Mouse (Mus musculus) frontal cortex, adult 2 months (tissue): ENCODE results near the gene Tmem106a. TPM values are rescaled to one million over a fixed set of nuclear protein-coding genes. Genes with fewer than 3 reads are reported as not detected.
"Not testable (repeated sequence)": the region's sequence is repeated elsewhere in the genome, so short reads cannot be mapped to it uniquely, and the experiment has no call there.

Experiments
- DNase-seq, 2 experiments: peaks; one replicate each; pipeline ENCODE4 v3.0.0; 2022; ENCODE audit warnings: low spot score in 1 of 2; ENCODE audit errors: extremely low spot score in 1 of 2
- polyA plus RNA-seq: library from polyadenylated mRNA; depleted of rRNA; stranded (reverse); fragments of >200 nt; gene quantifications from 2 replicates; pipeline ENCODE4 v1.2.3, GENCODE M21; 2012; rRNA removed

Tmem106a gene
- polyA plus RNA-seq, result 4.2 and 4.8 TPM in 2 replicates

- peak in 1 of 2 experiments; percentile 16 for DNase-seq
Measured at GRCm38 (mm10) chr11:101582054-101583035, at the start of gene Tmem106a. TSS of gene Tmem106a (plus strand) at chr11:101582242.

GRCm38 (mm10) chr11:101543533-101543932 lies 38.5 kb upstream of the Tmem106a start:
- peak in 1 of 2 experiments; percentile 18 for DNase-seq

DNA sequence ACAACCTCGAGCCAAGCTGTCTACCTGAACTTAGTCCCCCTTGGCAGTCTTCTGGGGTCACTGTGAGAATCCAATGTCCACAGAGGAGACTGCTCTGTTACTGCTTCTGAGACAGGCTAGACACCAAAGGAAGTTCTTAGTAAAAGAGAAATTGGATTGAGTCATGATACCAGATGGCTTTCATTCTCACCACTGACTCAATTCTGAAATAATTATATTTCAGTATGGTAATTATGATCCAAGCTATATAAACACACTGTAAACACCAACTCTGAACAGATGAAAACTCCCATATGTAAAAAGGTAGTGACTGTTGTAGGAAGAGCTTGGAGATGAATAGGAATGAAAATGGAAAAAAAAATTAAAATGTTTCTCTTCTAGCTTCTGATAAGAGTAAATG lies 37.9 kb upstream of the Tmem106a start:
- peak in 1 of 2 experiments; percentile 75 for DNase-seq

DNA sequence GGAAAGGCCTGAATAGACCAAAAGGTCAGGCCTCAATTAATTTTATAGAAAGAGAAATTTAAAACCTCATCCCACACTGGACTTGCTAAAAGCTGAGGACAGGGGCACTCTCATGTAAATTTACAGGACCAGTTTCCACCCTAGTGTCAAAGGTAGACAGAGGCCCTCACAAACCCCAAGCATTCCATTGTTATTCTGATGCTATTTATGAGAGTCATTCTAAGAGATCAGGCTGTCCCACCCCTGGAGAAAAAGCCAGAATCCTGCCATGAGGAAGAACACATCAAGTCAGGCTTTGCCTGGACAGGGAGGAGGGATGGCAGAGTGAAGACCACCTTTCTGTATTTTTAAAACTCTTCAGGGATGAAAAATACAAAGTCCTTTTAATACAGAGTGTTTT lies 33.5 kb upstream of the Tmem106a start:
- DNase-seq, result no peak

- DNase-seq, result peak; percentile 90 to 93
Measured at GRCm38 (mm10) chr11:101551751-101552475, 30.1 kb upstream of the Tmem106a start, which contains the start of the genes Brca1 and Nbr1. TSS of gene Brca1 (minus strand) at chr11:101551955. TSS of gene Nbr1 (plus strand) at chr11:101552149.

DNA sequence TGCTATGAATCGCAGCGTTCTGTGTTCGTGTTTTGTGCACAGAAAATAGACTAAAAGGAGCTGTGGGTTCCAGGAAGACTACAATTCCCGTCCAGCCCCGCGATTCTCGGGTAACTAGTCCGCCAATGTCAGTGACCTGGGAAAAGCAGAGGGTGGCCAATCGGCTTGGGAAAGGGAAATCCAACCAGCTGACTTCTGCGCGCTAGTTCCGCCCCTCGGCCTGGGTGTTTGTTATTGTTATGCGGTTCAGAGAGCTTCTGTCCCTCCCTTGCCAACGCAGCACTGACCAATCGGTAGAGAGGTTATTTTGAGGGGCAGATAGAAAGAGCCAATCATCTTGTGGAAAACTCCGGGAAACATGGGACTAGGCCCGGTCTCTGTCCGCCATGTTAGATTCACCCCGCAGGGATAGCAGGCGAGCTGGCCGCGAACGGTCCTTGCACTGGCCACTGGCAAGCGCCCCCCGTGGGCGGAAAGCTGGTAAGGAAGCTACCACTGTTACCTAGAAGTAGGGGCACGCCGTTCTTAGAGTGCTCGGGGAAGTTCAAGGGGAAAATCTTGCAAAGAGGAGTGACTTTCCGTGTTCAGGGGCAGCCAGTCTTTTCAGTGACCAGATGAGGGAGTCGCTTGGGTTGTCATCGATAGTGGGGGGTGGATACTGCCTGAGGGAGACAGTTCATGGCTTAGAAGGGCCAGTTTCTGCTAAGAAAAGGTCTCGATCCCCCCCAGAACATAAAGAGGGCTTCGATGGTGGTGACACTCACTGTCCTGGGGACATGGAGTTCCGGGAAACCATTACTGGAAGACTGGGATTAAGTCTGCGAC lies 29.4 kb upstream of the Tmem106a start:
- DNase-seq, result peak; percentile 100

DNA sequence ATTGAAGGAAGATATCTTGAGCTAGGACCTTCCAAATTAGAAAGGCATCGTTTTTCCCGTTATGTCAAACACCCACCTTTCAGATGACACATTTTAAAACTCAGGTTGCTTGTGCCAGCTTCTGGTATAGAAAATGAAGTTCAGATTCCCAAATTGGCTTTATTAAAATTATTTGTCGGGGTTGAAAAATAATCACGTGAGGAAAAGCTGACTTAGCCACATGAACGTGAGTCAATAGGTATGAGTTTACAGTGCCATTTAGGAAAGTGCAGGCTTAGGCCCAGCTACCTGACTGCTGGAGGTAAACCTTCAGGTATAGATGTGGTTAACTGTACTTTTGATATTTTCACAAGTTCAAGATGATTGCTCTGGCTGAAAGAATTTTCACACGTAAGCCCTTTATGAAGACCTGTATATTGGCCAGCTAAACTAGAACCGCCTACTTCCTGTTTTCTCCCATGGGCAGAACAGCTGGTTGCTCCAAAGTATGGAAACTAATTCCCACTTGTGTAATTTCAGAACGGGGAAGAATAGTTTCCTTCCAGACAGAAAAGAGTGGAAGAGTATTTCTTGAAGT lies 28.6 kb upstream of the Tmem106a start:
- DNase-seq, result no peak

DNA sequence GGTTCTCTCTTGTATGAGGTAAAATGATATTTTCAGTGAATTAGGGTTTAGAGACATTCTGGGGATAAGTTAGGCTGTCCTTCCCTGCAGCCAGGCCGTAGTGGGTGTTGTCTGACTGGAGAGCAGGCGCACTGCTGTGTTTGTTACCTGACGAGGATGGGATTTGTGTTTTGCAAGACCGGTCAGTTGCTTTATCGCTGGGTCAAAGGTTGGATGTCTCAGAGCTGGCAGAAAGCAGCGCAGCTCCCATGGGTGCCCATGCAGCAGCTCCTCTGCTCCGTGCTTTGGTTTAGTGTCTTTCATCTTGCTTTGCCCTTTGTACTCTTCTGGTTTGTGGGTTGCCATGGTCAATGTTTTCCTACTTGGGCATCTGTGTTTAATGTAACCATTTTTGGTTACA lies 25.5 kb upstream of the Tmem106a start:
- no peak for DNase-seq

GRCm38 (mm10) chr11:101556954-101557353 lies 25.1 kb upstream of the Tmem106a start:
- DNase-seq, result no peak

- peak; percentile 29 to 70 for DNase-seq
Measured at GRCm38 (mm10) chr11:101562391-101562790, 19.7 kb upstream of the Tmem106a start.

DNA sequence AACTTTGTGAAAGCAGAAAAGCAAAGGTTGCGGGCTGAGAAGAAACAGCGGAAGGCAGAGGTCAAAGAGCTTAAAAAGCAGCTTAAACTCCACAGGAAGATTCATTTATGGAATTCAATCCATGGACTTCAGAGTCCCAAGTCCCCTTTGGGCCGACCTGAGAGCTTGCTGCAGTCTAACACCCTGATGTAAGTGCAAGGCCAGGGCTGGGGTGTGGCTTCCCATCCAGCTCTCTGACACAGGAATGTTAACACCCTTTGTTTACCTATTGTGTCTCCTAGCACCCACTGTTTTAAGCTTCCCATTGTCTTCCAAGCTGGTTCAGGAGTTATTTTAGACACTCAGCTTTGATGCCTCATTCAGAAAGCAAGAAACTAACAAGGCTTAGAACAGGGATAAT lies 13.6 kb upstream of the Tmem106a start:
- no peak for DNase-seq

DNA sequence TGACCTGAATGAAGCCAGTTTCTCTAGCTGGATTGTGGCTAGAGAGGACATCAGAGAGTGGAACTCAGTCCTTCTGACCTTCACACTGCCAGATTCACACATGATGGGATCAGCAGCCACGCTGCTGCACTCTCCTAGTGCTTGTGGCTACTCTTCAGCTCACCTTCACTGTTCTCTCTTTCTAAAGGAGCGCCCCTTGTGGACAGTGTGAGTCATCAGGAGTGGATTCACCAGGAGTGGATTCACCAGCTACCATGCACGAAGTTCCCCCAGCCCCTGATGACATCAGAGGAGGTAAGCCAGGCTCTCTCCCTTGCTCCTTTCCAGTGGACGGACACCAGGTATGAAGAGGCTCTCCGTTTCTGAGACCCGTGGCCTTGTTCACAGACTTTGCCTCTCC lies 5.9 kb upstream of the Tmem106a start:
- DNase-seq, result no peak

DNA sequence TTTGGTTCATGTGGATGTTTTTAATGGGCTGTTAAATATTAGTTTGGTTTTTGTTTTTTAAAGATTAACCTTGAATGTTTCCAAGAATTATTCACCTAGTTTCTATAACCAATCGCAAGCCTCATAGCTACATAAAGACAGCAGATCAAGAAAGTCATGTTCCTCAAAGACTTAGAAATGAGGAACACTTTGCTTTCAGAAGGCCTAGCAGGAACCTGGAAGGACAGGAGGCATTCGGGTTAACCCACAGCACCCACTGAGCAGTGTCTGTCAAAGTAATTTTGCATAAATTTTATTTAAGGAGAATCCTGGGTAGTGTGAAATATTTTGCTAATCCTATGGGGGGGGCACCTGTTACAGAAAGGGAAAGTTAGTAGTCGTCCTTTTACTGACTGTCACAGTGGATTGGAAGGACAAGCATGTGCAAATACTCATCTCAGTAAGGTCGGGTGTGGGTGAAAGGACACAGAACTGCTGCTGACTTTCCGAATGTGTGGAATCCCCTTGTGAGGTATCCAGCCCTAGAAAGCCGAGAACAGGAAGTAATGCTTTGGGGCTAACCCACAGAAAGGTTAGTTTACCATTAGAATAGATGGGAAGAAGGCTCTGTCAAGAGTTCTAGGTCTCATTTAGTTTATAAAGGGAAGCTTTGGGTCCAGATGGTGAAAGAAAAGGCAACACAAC lies 819 bp upstream of the Tmem106a start:
- DNase-seq, result no peak

DNA sequence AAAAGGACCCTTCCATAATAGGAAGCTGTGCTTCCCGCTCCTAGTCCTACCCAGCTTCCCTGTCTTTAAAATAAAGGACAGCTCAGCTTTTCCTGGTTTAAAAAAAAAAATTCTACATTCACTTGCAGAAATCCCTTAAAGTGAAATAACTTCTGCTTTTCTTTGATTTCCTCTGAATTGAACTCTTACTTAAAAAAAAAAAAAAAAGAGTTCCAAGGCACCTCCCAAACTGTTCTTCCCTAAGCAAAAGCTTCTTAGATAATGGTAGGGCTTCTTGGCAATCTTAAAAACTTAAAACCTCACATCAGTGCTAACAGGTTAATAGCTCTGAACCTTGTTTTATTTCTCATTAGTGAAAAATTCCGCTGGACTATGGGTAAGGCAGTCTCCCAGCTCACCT lies 1.2 kb downstream of the Tmem106a start:
- DNase-seq, result no peak

- DNase-seq, result not testable (repeated sequence)
Measured at GRCm38 (mm10) chr11:101585031-101585430, 3.0 kb downstream of the Tmem106a start.

GRCm38 (mm10) chr11:101585805-101586204 lies 3.8 kb downstream of the Tmem106a start:
- no peak for DNase-seq

DNA sequence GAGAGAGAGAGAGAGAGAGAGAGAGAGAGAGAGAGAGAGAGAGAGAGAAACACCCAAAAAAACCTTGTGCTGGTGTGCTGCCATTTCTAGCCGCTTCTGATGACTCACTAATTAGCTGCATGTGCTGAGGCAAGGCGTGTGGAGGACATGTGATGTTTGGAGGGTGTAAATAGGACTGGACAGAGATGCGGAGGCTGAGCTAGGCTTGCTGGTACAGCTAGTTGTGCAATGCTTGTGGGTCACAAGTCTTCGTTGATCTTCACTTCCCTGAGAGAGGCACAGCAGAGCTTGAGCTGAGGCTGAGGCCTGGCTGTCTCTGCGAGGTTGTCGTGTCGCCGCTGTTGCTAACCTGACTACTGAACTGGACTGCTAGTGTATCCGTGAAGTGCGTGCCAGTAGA lies 5.6 kb downstream of the Tmem106a start:
- peak; percentile 59 to 78 for DNase-seq

GRCm38 (mm10) chr11:101588868-101589267 lies 6.8 kb downstream of the Tmem106a start:
- DNase-seq, result no peak

DNA sequence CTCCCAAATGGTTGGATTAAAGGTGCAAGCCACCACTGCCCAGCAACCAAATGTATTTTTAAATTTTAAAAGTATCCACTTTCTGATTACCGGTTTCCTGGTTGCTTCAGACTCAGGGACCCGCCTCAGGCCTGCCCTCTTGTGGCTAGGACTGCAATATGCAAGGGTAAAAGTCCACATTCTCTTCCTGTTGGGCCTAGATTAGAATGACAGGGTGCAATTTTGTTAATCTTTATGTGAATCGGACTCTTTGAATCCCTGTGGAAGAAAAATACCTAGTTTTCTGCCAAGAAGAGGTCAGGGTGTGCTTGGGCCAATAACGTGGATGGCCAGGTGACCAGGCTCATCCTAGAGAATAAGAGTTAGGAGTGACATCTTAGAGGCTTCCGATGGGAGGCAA lies 7.4 kb downstream of the Tmem106a start:
- DNase-seq, result peak in 1 of 2 experiments; percentile 72
